Mouse (Mus musculus) olfactory bulb, adult 2 months (tissue): Measurements from ENCODE around the gene Gm13691.

Experiments
- CTCF ChIP-seq: fragments of 200-500 bp; IDR thresholded peaks from 2 replicates; pipeline ENCODE4 v1.5.1; 2012; ENCODE audit warnings: low read depth, mild to moderate bottlenecking, low read length, moderate library complexity; ENCODE audit not compliant: insufficient read depth
- POLR2A ChIP-seq: fragments of 200-500 bp; IDR thresholded peaks from 2 replicates; pipeline ENCODE4 v1.6.1; 2012; ENCODE audit warnings: mild to moderate bottlenecking, low read depth, low read length, moderate library complexity; ENCODE audit not compliant: insufficient read depth

GRCm38 (mm10) chr2:84037304-84037703, 47.0 kb downstream of the Gm13691 start:
- TF ChIP-seq CTCF, result no peak
- no peak for TF ChIP-seq POLR2A
